Mouse (Mus musculus) colon, adult 2 months (tissue): ENCODE results near the gene Dgat2. TPM values are rescaled to one million over a fixed set of nuclear protein-coding genes. Genes with fewer than 3 reads are reported as not detected.

Experiments used
- polyA plus RNA-seq: library from polyadenylated mRNA; depleted of rRNA; stranded (reverse); fragments of >200 nt; gene quantifications from 2 replicates; pipeline ENCODE4 v1.2.3, GENCODE M21; 2012; rRNA removed

Dgat2 gene
- 75.3 and 82.0 TPM in 2 replicates for polyA plus RNA-seq

GRCm38 (mm10) chr7:99182432-99183172 is at the start of gene Dgat2:
TSS of gene Dgat2 (minus strand) at chr7:99182719.

GRCm38 (mm10) chr7:99140984-99141918 is 41.3 kb downstream of the Dgat2 start, which contains the start of gene Uvrag:
TSS of gene Uvrag (minus strand) at chr7:99141141.

Other genes with a start within 250 kb of the Dgat2 start
- gene Uvrag, start 41.6 kb downstream of the Dgat2 start, polyA plus RNA-seq = 29.4 and 40.0 TPM in 2 replicates
- 1.4 and 6.1 TPM in 2 replicates for gene Mogat2, start 55.9 kb upstream of the Dgat2 start, polyA plus RNA-seq
- gene Map6, start 84.7 kb upstream of the Dgat2 start, polyA plus RNA-seq = 5.1 and 6.2 TPM in 2 replicates
- 236 and 275 TPM in 2 replicates for gene Serpinh1, start 170.5 kb upstream of the Dgat2 start, polyA plus RNA-seq
- gene Gdpd5, start 198.7 kb upstream of the Dgat2 start, polyA plus RNA-seq = 12.0 and 12.9 TPM in 2 replicates